Mouse (Mus musculus): ENCODE results near the gene Cdadc1. TPM values are rescaled to one million over a fixed set of nuclear protein-coding genes. Genes with fewer than 3 reads are reported as not detected.
"Not testable (repeated sequence)": the region's sequence is repeated elsewhere in the genome, so short reads cannot be mapped to it uniquely, and the experiment has no call there.

The Cdadc1 gene
- polyA plus RNA-seq, 1 experiment: 15.5 TPM

GRCm38 (mm10) chr14:59630096-59630495 is 32.3 kb upstream of the Cdadc1 start:
- TF ChIP-seq CTCF (IDR thresholded peaks at IDR 0.05; ENCODE audit: borderline replicate concordance, extremely low read depth, insufficient read depth, insufficient read length): no peak
- no peak for TF ChIP-seq POLR2A (IDR thresholded peaks at IDR 0.05; ENCODE audit: borderline replicate concordance, extremely low read depth, insufficient read depth, insufficient read length, poor library complexity, severe bottlenecking)
- no peak for DNase-seq (ENCODE audit: low read depth)

- no peak for DNase-seq (ENCODE audit: low read depth)
- TF ChIP-seq CTCF (IDR thresholded peaks at IDR 0.05; ENCODE audit: borderline replicate concordance, extremely low read depth, insufficient read depth, insufficient read length): no peak
These were observed 31.5 kb upstream of the Cdadc1 start for GRCm38 (mm10) chr14:59629308-59629707.

GRCm38 (mm10) chr14:59627823-59628222 is 30.1 kb upstream of the Cdadc1 start:
- TF ChIP-seq CTCF (IDR thresholded peaks at IDR 0.05; ENCODE audit: borderline replicate concordance, extremely low read depth, insufficient read depth, insufficient read length): no peak
- TF ChIP-seq POLR2A (IDR thresholded peaks at IDR 0.05; ENCODE audit: borderline replicate concordance, extremely low read depth, insufficient read depth, insufficient read length, poor library complexity, severe bottlenecking): no peak
- peak; percentile 86 for DNase-seq (ENCODE audit: low read depth)

GRCm38 (mm10) chr14:59627142-59627680 is 29.5 kb upstream of the Cdadc1 start:
- peak; percentile 91 for DNase-seq (ENCODE audit: low read depth)
- TF ChIP-seq CTCF (IDR thresholded peaks at IDR 0.05; ENCODE audit: borderline replicate concordance, extremely low read depth, insufficient read depth, insufficient read length): no peak
- TF ChIP-seq POLR2A (IDR thresholded peaks at IDR 0.05; ENCODE audit: borderline replicate concordance, extremely low read depth, insufficient read depth, insufficient read length, poor library complexity, severe bottlenecking): no peak

- peak; percentile 89 for DNase-seq (ENCODE audit: low read depth)
- TF ChIP-seq CTCF (IDR thresholded peaks at IDR 0.05; ENCODE audit: borderline replicate concordance, extremely low read depth, insufficient read depth, insufficient read length) (no peak), POLR2A (IDR thresholded peaks at IDR 0.05; ENCODE audit: borderline replicate concordance, extremely low read depth, insufficient read depth, insufficient read length, poor library complexity, severe bottlenecking) (no peak)
These were observed 29.0 kb upstream of the Cdadc1 start for GRCm38 (mm10) chr14:59626711-59627110.

GRCm38 (mm10) chr14:59625806-59626364 is 28.1 kb upstream of the Cdadc1 start:
- TF ChIP-seq CTCF (IDR thresholded peaks at IDR 0.05; ENCODE audit: borderline replicate concordance, extremely low read depth, insufficient read depth, insufficient read length) (no peak), POLR2A (IDR thresholded peaks at IDR 0.05; ENCODE audit: borderline replicate concordance, extremely low read depth, insufficient read depth, insufficient read length, poor library complexity, severe bottlenecking) (no peak)
- DNase-seq (ENCODE audit: low read depth): peak; percentile 85

GRCm38 (mm10) chr14:59625158-59625805 is 27.5 kb upstream of the Cdadc1 start, which contains the start of gene Shisa2:
Shisa2 (plus strand) TSS chr14:59625308.
- TF ChIP-seq CTCF (IDR thresholded peaks at IDR 0.05; ENCODE audit: borderline replicate concordance, extremely low read depth, insufficient read depth, insufficient read length) (peak; percentile 61), POLR2A (IDR thresholded peaks at IDR 0.05; ENCODE audit: borderline replicate concordance, extremely low read depth, insufficient read depth, insufficient read length, poor library complexity, severe bottlenecking) (peak; percentile 95)
- DNase-seq (ENCODE audit: low read depth): peak; percentile 94

- DNase-seq (ENCODE audit: low read depth): no peak
- TF ChIP-seq CTCF (IDR thresholded peaks at IDR 0.05; ENCODE audit: borderline replicate concordance, extremely low read depth, insufficient read depth, insufficient read length) (no peak), POLR2A (IDR thresholded peaks at IDR 0.05; ENCODE audit: borderline replicate concordance, extremely low read depth, insufficient read depth, insufficient read length, poor library complexity, severe bottlenecking) (no peak)
These were observed 26.6 kb upstream of the Cdadc1 start for GRCm38 (mm10) chr14:59624326-59624885.

GRCm38 (mm10) chr14:59616802-59617201 is 19.0 kb upstream of the Cdadc1 start:
- no peak for TF ChIP-seq CTCF (IDR thresholded peaks at IDR 0.05; ENCODE audit: borderline replicate concordance, extremely low read depth, insufficient read depth, insufficient read length)
- TF ChIP-seq POLR2A (IDR thresholded peaks at IDR 0.05; ENCODE audit: borderline replicate concordance, extremely low read depth, insufficient read depth, insufficient read length, poor library complexity, severe bottlenecking): no peak
- DNase-seq (ENCODE audit: low read depth): no peak

- DNase-seq (ENCODE audit: low read depth): not testable (repeated sequence)
These were observed 16.4 kb upstream of the Cdadc1 start for GRCm38 (mm10) chr14:59614149-59614548.

- DNase-seq (ENCODE audit: low read depth): peak; percentile 72
- TF ChIP-seq POLR2A (IDR thresholded peaks at IDR 0.05; ENCODE audit: borderline replicate concordance, extremely low read depth, insufficient read depth, insufficient read length, poor library complexity, severe bottlenecking) (no peak), CTCF (IDR thresholded peaks at IDR 0.05; ENCODE audit: borderline replicate concordance, extremely low read depth, insufficient read depth, insufficient read length) (peak; percentile 65; the same call in 1 of the 2 replicates)
These were observed 15.3 kb upstream of the Cdadc1 start for GRCm38 (mm10) chr14:59612920-59613625.
